Mouse (Mus musculus): ENCODE data around the gene Zyx. TPM values are rescaled to one million over a fixed set of nuclear protein-coding genes. Genes with fewer than 3 reads are reported as not detected.

Zyx gene
- polyA plus RNA-seq, 1 experiment: 42.6 TPM

- TF ChIP-seq CTCF (IDR thresholded peaks at IDR 0.05; ENCODE audit: low read depth, low read length) (no peak), POLR2A (IDR thresholded peaks at IDR 0.05; ENCODE audit: insufficient read depth, low read length) (no peak), EP300 (IDR thresholded peaks at IDR 0.05; ENCODE audit: insufficient read depth, low read depth, low read length) (no peak)
- Histone ChIP-seq H3K27ac (ENCODE audit: insufficient read depth, low read length) (no peak overlapping the region), H3K9me3 (replicated peaks; ENCODE audit: control insufficient read depth, insufficient read depth, low read length, poor library complexity, severe bottlenecking) (no peaks in the 10 kb centered on the region), H3K4me3 (ENCODE audit: low read depth, low read length) (no peak overlapping the region), H3K4me1 (ENCODE audit: control insufficient read depth, insufficient read depth, low read length) (no peaks in the 10 kb centered on the region), H3K27me3 (ENCODE audit: control insufficient read depth, insufficient read depth, low read length, poor library complexity, severe bottlenecking) (no peaks in the 10 kb centered on the region), H3K36me3 (ENCODE audit: control insufficient read depth, insufficient read depth, low read length, poor library complexity, severe bottlenecking) (no peaks in the 10 kb centered on the region), H3K9ac (ENCODE audit: low read depth, poor library complexity, severe bottlenecking) (no peak overlapping the region)
Measured at GRCm38 (mm10) chr6:42391796-42392330, 42.4 kb downstream of the Zyx start.

- no peaks in the 10 kb centered on the region for H3K9me3 ChIP-seq (replicated peaks; ENCODE audit: control insufficient read depth, insufficient read depth, low read length, poor library complexity, severe bottlenecking)
- no peak for TF ChIP-seq CTCF (IDR thresholded peaks at IDR 0.05; ENCODE audit: low read depth, low read length)
- no peak for TF ChIP-seq POLR2A (IDR thresholded peaks at IDR 0.05; ENCODE audit: insufficient read depth, low read length)
- TF ChIP-seq EP300 (IDR thresholded peaks at IDR 0.05; ENCODE audit: insufficient read depth, low read depth, low read length): no peak
- no peaks in the 10 kb centered on the region; the same call in 1 of the 2 replicates for H3K27me3 ChIP-seq (ENCODE audit: control insufficient read depth, insufficient read depth, low read length, poor library complexity, severe bottlenecking)
- H3K27ac ChIP-seq (ENCODE audit: insufficient read depth, low read length): no peak overlapping the region
- no peak overlapping the region for H3K9ac ChIP-seq (ENCODE audit: low read depth, poor library complexity, severe bottlenecking)
- H3K36me3 ChIP-seq (ENCODE audit: control insufficient read depth, insufficient read depth, low read length, poor library complexity, severe bottlenecking): no peaks in the 10 kb centered on the region
- no peak overlapping the region for H3K4me3 ChIP-seq (ENCODE audit: low read depth, low read length)
- H3K4me1 ChIP-seq (ENCODE audit: control insufficient read depth, insufficient read depth, low read length): no peaks in the 10 kb centered on the region
Measured at GRCm38 (mm10) chr6:42395960-42396809, 46.8 kb downstream of the Zyx start.

GRCm38 (mm10) chr6:42397041-42397657 is 47.7 kb downstream of the Zyx start:
- H3K36me3 ChIP-seq (ENCODE audit: control insufficient read depth, insufficient read depth, low read length, poor library complexity, severe bottlenecking): no peaks in the 10 kb centered on the region
- TF ChIP-seq EP300 (IDR thresholded peaks at IDR 0.05; ENCODE audit: insufficient read depth, low read depth, low read length) (no peak), CTCF (IDR thresholded peaks at IDR 0.05; ENCODE audit: low read depth, low read length) (no peak), POLR2A (IDR thresholded peaks at IDR 0.05; ENCODE audit: insufficient read depth, low read length) (no peak)
- no peaks in the 10 kb centered on the region for H3K4me1 ChIP-seq (ENCODE audit: control insufficient read depth, insufficient read depth, low read length)
- no peaks in the 10 kb centered on the region for H3K9me3 ChIP-seq (replicated peaks; ENCODE audit: control insufficient read depth, insufficient read depth, low read length, poor library complexity, severe bottlenecking)
- no peak overlapping the region for H3K9ac ChIP-seq (ENCODE audit: low read depth, poor library complexity, severe bottlenecking)
- H3K27me3 ChIP-seq (ENCODE audit: control insufficient read depth, insufficient read depth, low read length, poor library complexity, severe bottlenecking): no peaks in the 10 kb centered on the region; the same call in 1 of the 2 replicates
- no peak overlapping the region for H3K4me3 ChIP-seq (ENCODE audit: low read depth, low read length)
- H3K27ac ChIP-seq (ENCODE audit: insufficient read depth, low read length): no peak overlapping the region

- H3K27me3 ChIP-seq (ENCODE audit: control insufficient read depth, insufficient read depth, low read length, poor library complexity, severe bottlenecking): no peaks in the 10 kb centered on the region; the same call in 1 of the 2 replicates
Measured at GRCm38 (mm10) chr6:42398285-42398684, 48.9 kb downstream of the Zyx start.

GRCm38 (mm10) chr6:42398998-42399397 is 49.6 kb downstream of the Zyx start:
- no peak overlapping the region for H3K9ac ChIP-seq (ENCODE audit: low read depth, poor library complexity, severe bottlenecking)

More at GRCm38 (mm10) chr6:42398285-42398684, 48.9 kb downstream of the Zyx start:
- Histone ChIP-seq H3K9ac (ENCODE audit: low read depth, poor library complexity, severe bottlenecking) (no peak overlapping the region), H3K36me3 (ENCODE audit: control insufficient read depth, insufficient read depth, low read length, poor library complexity, severe bottlenecking) (no peaks in the 10 kb centered on the region), H3K4me3 (ENCODE audit: low read depth, low read length) (no peak overlapping the region), H3K9me3 (replicated peaks; ENCODE audit: control insufficient read depth, insufficient read depth, low read length, poor library complexity, severe bottlenecking) (no peaks in the 10 kb centered on the region), H3K4me1 (ENCODE audit: control insufficient read depth, insufficient read depth, low read length) (no peaks in the 10 kb centered on the region), H3K27ac (ENCODE audit: insufficient read depth, low read length) (no peak overlapping the region)
- TF ChIP-seq CTCF (IDR thresholded peaks at IDR 0.05; ENCODE audit: low read depth, low read length): no peak
- no peak for TF ChIP-seq POLR2A (IDR thresholded peaks at IDR 0.05; ENCODE audit: insufficient read depth, low read length)
- TF ChIP-seq EP300 (IDR thresholded peaks at IDR 0.05; ENCODE audit: insufficient read depth, low read depth, low read length): no peak

More at GRCm38 (mm10) chr6:42398998-42399397, 49.6 kb downstream of the Zyx start:
- no peaks in the 10 kb centered on the region for H3K9me3 ChIP-seq (replicated peaks; ENCODE audit: control insufficient read depth, insufficient read depth, low read length, poor library complexity, severe bottlenecking)
- no peak for TF ChIP-seq CTCF (IDR thresholded peaks at IDR 0.05; ENCODE audit: low read depth, low read length)
- no peak for TF ChIP-seq POLR2A (IDR thresholded peaks at IDR 0.05; ENCODE audit: insufficient read depth, low read length)
- no peak for TF ChIP-seq EP300 (IDR thresholded peaks at IDR 0.05; ENCODE audit: insufficient read depth, low read depth, low read length)
- H3K27ac ChIP-seq (ENCODE audit: insufficient read depth, low read length): no peak overlapping the region
- no peaks in the 10 kb centered on the region for H3K4me1 ChIP-seq (ENCODE audit: control insufficient read depth, insufficient read depth, low read length)
- no peaks in the 10 kb centered on the region for H3K36me3 ChIP-seq (ENCODE audit: control insufficient read depth, insufficient read depth, low read length, poor library complexity, severe bottlenecking)
- no peaks in the 10 kb centered on the region; the same call in 1 of the 2 replicates for H3K27me3 ChIP-seq (ENCODE audit: control insufficient read depth, insufficient read depth, low read length, poor library complexity, severe bottlenecking)
- H3K4me3 ChIP-seq (ENCODE audit: low read depth, low read length): no peak overlapping the region
